Mouse (Mus musculus) cortical plate, adult 2 months (tissue): ENCODE data around the gene Btg1.

Source experiments
- CTCF ChIP-seq: fragments of 200-500 bp; IDR thresholded peaks from 2 replicates; pipeline ENCODE4 v1.5.1; 2011; ENCODE audit warnings: mild to moderate bottlenecking, control low read depth, low read length; ENCODE audit not compliant: insufficient read depth; ENCODE audit errors: extremely low read depth
- POLR2A ChIP-seq: fragments of 200-500 bp; IDR thresholded peaks from 2 replicates; pipeline ENCODE4 v1.6.1; 2011; ENCODE audit warnings: mild to moderate bottlenecking, low read length, control low read depth; ENCODE audit not compliant: insufficient read depth; ENCODE audit errors: extremely low read depth

DNA sequence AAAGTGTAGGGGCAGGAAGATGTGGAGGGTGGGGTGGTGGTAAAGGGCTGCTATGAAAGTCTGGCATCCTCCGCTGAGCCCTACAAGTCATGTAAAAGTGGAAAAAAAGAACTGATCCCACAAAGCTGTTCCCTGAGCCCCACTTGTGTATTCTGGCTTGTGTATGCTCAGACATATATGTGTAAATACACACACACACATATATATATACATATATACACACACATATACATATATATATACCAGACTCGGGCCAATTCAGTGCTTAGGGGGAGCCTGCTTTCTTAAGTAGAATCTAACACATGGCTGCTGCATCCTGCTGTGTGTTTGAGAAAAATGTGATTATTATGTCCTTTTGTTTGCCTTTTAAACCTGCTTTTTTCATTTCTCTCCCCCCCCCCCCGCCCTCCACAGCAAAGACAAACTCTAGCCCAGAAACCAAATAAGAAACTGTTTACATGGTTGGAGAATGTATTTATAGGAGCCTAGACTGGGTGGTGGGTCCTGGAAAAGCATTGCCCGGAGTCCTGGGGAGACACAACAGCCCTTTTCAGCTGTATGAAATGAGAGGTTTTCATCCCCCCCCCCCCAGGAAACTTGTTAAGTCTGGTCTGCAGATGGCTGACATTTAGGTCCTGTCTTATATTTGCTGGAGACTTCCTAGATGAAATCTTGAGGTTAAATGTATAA is 30.5 kb upstream of the Btg1 start:
- TF ChIP-seq CTCF (no peak), POLR2A (no peak)
